Mouse (Mus musculus) thymus, adult 2 months (tissue): ENCODE data around the gene Nrp2.

ENCODE experiments used
- CTCF ChIP-seq: fragments of 200-500 bp; IDR thresholded peaks from 2 replicates; pipeline ENCODE4 v1.5.1; 2012; ENCODE audit warnings: mild to moderate bottlenecking, control low read depth, low read length, moderate library complexity, borderline replicate concordance; ENCODE audit not compliant: control insufficient read depth, poor library complexity, insufficient read depth; ENCODE audit errors: extremely low read depth
- POLR2A ChIP-seq: fragments of 200-500 bp; IDR thresholded peaks from 2 replicates; pipeline ENCODE4 v1.6.1; 2012; ENCODE audit warnings: mild to moderate bottlenecking, low read length, control low read depth, moderate library complexity; ENCODE audit not compliant: control insufficient read depth, poor library complexity, insufficient read depth; ENCODE audit errors: extremely low read depth

- TF ChIP-seq CTCF (no peak), POLR2A (no peak)
Measured at GRCm38 (mm10) chr1:62745889-62746288, 42.8 kb downstream of the Nrp2 start.
